Mouse (Mus musculus) left cerebral cortex, postnatal 10 days (tissue): ENCODE measurements around the gene Pcnx. TPM values are rescaled to one million over a fixed set of nuclear protein-coding genes. Genes with fewer than 3 reads are reported as not detected.
"Not testable (repeated sequence)": the region's sequence is repeated elsewhere in the genome, so short reads cannot be mapped to it uniquely, and the experiment has no call there.

Source experiments
- DNase-seq, 2 experiments: peaks; one replicate each; pipeline ENCODE4 v3.0.0; 2021 to 2022; ENCODE audit warnings: low spot score in 2 of 2, mixed read lengths in 1 of 2; ENCODE audit errors: extremely low spot score in 1 of 2
- intact Hi-C: fragments of 180-260 bp; cut with DNase I; formaldehyde crosslinking; loops from one replicate; pipeline ENCODE4 v1.15.1; 2025
- total RNA-seq, 2 experiments: library from RNA; stranded (reverse); gene quantifications; 2 replicates each; pipeline ENCODE4 v1.2.3; 2021

Pcnx gene
- total RNA-seq, 2 experiments from 2014 or later: 107 to 115 TPM

GRCm38 (mm10) chr12:81994911-81995667 is 135.3 kb downstream of the Pcnx start:
- no peak for DNase-seq
- intact Hi-C loops: no loop called here

GRCm38 (mm10) chr12:81996679-81997362 is 137.0 kb downstream of the Pcnx start:
- DNase-seq: no peak
- intact Hi-C loops: no loop called here

GRCm38 (mm10) chr12:81997497-81997896 is 137.7 kb downstream of the Pcnx start:
- intact Hi-C loops: no loop called here
- DNase-seq: no peak

GRCm38 (mm10) chr12:82002697-82003096 is 142.9 kb downstream of the Pcnx start:
- intact Hi-C loops, DNase-seq: not testable (repeated sequence)

GRCm38 (mm10) chr12:82025901-82026633 is 166.2 kb downstream of the Pcnx start:
- DNase-seq, intact Hi-C loops: not testable (repeated sequence)

- DNase-seq, intact Hi-C loops: not testable (repeated sequence)
Observed at GRCm38 (mm10) chr12:82033524-82033923, 173.7 kb downstream of the Pcnx start.

GRCm38 (mm10) chr12:82033973-82034372 is 174.2 kb downstream of the Pcnx start:
- intact Hi-C loops, DNase-seq: not testable (repeated sequence)

- intact Hi-C loops, DNase-seq: not testable (repeated sequence)
Observed at GRCm38 (mm10) chr12:82044078-82044477, 184.3 kb downstream of the Pcnx start.

Other genes with a start within 250 kb of the Pcnx start
- 10 to 100 TPM; 76.7 to 78.7 TPM for gene Ttc9, start 228.8 kb upstream of the Pcnx start, total RNA-seq
- gene Map3k9, start 78.8 kb upstream of the Pcnx start, total RNA-seq: 10 to 100 TPM; 69.4 to 71.9 TPM